Mouse (Mus musculus): ENCODE data around the gene Ugt1a6b.

GRCm38 (mm10) chr1:88192136-88192535 is 89.1 kb downstream of the Ugt1a6b start:
- TF ChIP-seq GATA1 (IDR thresholded peaks at IDR 0.05; ENCODE audit: low read length): no peak
- no peak for TF ChIP-seq TAL1 (IDR thresholded peaks at IDR 0.05; ENCODE audit: low read length)

Measured in erythroblast, embryonic 14.5 days (primary cell).